Mouse (Mus musculus): Measurements from ENCODE around the gene Lrrc26.

The Lrrc26 gene

DNA sequence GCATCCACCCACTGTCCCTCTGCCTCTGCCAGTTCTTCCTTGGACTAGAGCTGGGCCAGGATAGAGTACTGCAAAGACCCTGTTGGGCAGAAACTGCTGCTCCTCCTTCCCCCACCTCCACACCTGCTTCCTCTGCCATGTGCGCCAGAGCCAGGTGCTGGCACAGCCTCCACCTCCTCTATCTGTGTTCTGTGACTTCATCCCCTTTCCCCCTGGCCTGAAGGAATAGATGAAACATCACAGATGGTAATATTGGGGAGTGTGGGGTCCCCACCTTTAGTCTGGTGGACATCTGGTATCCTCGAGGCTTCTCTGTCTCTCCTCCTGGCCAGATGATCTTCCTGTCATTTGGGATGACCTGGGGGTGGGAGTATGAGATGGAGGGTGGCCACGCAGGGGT lies 13.7 kb downstream of the Lrrc26 start:
- DNase-seq: no peak

DNA sequence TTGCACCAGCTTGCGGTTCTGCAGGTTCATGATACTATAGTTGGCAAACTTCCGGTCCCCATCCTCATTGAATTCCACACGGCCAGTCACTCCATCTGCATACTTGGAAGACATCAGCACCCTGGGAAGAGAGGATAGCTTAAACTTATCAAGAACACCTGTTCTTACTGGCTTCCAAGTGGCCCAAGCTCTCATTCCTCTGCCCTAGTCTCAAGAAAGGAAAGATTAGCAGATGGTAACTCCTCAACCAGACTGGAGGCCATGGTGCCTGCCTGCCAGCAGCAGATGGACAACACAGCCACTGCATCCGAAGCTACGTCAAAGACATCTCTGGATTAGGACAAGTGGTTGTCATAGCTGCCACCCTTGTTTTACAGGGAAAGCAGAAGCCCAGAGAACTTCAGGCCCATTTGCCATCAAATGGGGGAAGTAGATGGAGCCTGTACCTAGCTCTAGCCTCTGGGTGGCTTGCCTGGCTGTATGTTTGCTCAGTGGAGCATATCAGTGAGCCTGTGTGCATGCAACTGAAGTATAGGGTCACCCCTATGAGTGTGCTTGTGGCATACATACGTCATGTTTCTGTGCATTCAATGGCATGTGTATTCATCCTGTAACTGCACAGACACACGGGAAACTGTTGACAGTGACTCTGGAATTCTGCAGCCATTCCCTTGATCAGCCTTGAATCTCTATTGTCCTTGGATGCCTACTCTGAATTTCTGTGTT lies 14.4 kb downstream of the Lrrc26 start:
- no peak for DNase-seq

- peak; percentile 53 to 68 for DNase-seq
These were observed 15.2 kb downstream of the Lrrc26 start for GRCm38 (mm10) chr2:25304657-25305541.

DNA sequence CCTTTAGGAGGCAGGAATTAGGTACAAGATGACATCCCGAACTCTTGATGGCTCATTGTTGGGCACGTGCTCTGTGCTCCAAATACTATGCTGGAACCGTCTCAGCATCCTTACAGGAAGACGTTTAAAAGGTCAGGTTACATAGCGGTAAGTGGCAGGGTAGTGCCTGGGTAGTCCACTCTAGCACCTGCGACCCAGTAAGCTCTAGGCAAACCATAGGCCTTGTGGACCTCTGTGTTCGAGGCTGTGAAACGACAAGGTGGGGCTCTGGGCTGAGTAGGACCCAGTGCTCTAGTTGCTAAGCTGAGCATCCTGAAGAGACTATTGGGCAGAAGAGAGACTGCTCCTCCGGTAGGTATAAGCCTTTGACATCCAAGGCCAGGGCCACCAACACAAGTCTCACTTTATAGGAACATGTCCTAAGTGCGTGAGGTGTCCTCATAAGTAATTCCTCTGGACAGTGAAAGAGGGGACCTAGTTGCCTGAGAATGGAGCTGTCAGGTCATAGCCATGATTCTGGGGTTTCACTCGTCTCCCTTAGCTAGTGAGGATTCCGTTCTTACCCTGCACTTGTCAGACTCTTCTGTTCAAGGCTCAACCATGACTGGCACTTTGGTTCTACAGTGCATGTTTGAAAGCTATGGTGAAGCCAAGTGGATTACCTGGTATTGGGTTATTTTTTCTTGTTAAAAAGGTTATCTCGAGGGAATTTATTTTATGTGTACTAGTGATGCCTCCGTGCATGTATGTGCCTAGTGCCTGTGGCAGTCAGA lies 16.1 kb downstream of the Lrrc26 start:
- DNase-seq: no peak

- DNase-seq: no peak
These were observed 20.5 kb downstream of the Lrrc26 start for GRCm38 (mm10) chr2:25310180-25310579.

- no peak for DNase-seq
These were observed 21.3 kb downstream of the Lrrc26 start for GRCm38 (mm10) chr2:25310969-25311368.

DNA sequence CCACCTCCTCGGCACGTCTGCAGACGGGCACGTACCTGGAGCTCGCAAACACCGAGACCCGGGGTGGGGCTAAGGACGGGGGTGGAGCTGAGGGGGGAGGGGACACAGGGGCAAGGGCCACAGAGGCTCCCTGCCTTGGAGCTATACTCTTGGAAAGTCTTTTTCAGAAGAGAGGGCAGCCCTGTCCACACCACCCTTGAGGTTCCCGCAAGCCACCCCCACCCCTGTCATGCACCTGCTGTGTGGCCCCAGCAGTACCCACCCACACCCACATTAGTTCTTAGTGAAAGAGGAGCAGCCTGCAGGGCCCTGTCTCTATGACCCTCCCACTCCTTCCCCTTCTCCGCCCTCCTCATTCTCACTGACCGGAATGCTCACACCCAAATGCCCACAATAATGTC lies 21.8 kb downstream of the Lrrc26 start:
- no peak for DNase-seq

DNA sequence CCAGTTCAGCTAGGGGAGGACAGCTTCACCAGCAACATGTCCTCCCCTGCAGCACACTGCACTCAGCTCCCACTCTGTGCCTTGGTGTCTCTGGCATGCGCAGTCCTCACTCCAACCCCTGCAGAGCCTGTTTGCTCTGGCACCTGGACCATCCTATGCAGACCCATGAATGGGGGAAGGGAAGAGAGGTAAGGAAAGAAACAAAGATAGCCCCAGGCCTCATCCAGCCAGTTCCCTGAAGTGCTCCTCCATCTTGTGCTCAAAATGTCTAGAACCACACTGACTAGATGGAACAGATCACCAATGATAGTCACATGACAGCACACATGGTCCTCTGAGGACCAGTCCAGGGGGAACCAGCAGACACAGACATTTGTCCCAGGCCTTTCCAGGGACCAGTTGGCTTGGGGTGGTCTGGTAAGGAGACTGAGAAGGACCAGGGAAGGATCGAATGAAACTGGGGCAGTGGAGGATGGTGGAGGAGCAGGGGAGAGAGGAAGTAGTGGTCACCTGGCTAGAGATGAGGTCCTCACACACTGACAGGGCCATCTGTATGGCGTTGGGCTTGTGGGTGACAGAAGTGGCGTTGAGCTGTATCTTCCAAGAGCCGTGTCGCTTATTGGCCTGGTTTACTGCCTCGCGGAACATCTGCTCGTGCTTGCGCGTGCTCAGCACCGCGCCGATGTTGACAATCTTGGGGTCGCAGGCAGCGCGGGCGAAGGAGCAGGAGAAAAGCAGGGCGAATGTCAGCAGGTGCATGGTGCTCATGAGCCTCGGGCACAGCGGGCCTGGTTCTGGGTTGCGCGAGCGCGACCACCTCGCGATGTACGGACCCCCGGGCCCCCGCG lies 28.6 kb downstream of the Lrrc26 start:
- DNase-seq: no peak

DNA sequence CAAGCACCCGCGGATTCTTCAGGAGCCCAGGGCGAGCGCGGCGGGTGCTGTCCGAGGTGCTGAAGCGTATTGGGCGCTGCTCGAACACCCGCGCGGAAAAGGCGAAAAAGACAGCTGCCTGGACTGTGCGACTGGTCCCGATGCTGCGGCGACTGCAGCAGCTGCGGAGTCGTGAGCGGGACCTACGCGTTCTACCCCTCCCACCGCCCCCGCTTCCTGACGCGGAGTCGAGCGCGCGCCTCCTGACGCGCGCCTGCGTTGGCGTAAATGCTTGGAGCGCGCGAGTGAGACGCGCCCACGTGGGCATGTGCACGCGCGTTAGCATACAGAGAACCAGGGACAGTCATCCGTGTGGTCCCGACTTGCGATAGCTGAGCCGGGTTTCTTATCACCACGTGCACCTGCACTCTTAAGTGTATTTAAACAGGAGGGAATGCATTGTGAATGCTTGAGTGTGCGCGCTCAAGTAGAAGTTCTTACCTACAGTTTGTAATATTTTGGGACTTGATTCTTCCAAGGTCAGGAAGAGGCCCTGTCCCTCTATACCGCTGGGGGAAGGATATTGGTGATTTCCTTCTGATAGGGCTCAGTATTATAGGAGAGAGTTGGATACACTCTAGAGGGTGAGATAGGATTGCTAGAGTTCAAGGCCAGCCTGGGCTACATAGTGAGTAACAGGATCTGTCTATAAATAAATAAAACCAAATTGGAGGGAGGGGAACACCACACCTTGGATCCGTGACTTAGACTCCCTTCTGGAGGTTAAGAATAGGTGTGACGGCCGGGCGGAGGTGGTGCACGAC lies 29.5 kb downstream of the Lrrc26 start, which contains the start of gene Grin1:
Grin1 (minus strand) TSS at position 217 of the 803 bp plus-strand sequence.
- peak; percentile 86 to 88 for DNase-seq

DNA sequence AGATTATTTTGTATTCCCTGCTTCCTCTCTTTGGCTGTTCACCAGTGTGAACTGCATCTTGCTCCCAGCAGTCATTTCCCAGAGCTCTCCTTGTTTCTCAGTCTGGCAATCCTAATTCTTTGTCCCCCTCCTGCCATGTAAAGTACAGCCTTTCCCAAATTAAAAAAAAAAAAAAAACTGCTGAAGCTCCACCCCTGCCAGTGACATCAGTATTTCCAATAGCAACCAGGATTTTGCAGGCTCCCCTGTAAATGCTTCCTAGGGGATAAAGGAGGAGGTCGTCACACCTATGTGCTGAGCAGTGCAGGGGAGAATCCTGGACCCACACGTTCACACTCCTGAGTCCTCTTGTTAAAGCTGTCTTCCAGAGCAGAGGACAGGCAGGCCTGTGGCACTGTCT lies 30.4 kb downstream of the Lrrc26 start:
- no peak for DNase-seq

GRCm38 (mm10) chr2:25326036-25326435 lies 36.3 kb downstream of the Lrrc26 start:
- DNase-seq: no peak

- peak; percentile 39 to 47 for DNase-seq
These were observed 38.7 kb downstream of the Lrrc26 start for GRCm38 (mm10) chr2:25328440-25328839.

GRCm38 (mm10) chr2:25331470-25331869 lies 41.8 kb downstream of the Lrrc26 start:
- no peak for DNase-seq

GRCm38 (mm10) chr2:25332286-25333160 lies 42.8 kb downstream of the Lrrc26 start, which contains the start of gene Man1b1:
Man1b1 (plus strand) TSS chr2:25332338.
- peak; percentile 100 for DNase-seq

GRCm38 (mm10) chr2:25333569-25333968 lies 43.9 kb downstream of the Lrrc26 start:
- DNase-seq: no peak

GRCm38 (mm10) chr2:25338303-25338702 lies 48.6 kb downstream of the Lrrc26 start:
- DNase-seq: no peak
